Mouse (Mus musculus): Measurements from ENCODE around the gene Gm3298. TPM values are rescaled to one million over a fixed set of nuclear protein-coding genes. Genes with fewer than 3 reads are reported as not detected.
"Not testable (repeated sequence)": the region's sequence is repeated elsewhere in the genome, so short reads cannot be mapped to it uniquely, and the experiment has no call there.

Gene Gm3298
- polyA plus RNA-seq (2015; fragmentation: Nextera tagmentation; extraction: Ambion mirVana): 0.56 TPM in 1 of 2 replicates, not detected in the other

DNA sequence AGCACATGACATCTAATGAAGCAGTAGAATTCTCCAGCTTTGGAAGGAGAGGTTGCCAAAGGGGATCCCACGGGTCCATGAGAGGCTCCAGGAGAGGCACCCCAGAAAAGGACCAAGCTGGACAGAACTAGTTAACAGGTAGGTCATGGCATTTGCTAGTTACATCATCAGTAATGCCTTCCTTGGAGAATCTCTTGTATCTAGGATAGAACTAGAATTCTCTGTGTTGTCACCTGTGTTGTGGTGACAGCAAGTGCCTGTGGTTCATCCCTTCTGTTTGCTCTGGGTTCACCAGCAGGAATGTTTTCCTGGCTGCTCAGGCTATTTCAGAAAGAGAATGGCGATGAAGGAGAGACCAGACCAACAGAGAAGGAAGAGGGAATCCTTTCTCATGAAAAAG lies at the start of gene Gm3298:
Gene Gm3298 (plus strand): TSS at position 301 of the 400 bp plus-strand sequence.
- H3K4me2 ChIP-seq (ENCODE audit: low read depth, low read length); H3K9me3 ChIP-seq (replicated peaks; ENCODE audit: control insufficient read depth, low read length); H3K27me3 ChIP-seq (ENCODE audit: control insufficient read depth, insufficient read depth, low read length); H3K27ac ChIP-seq (ENCODE audit: low read length); H3K9ac ChIP-seq (ENCODE audit: low read length); H3K4me1 ChIP-seq (ENCODE audit: control insufficient read depth, insufficient read depth, low read length); H3K36me3 ChIP-seq (ENCODE audit: control insufficient read depth, insufficient read depth, low read length); ATAC-seq (ENCODE audit: insufficient read depth, low FRiP score); H3K4me3 ChIP-seq (replicated peaks; ENCODE audit: low read length): not testable (repeated sequence)
- 57% methylated on average over 1 of the region's 2 CpGs for WGBS

DNA sequence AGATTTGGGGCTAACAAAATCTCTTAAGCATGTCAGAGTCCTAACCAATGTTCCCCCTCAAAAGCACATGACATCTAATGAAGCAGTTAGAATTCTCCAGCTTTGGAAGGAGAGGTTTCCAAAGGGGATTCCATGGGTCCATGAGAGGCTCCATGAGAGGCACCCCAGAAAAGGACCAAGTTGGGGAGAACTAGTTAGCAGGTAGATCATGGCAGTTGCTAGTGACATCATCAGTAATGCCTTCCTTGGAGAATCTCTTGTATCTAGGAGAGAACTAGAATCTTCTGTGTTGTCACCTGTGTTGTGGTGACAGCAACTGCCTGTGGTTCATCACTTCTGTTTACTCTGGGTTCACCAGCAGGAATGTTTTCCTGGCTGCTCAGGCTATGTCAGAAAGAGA lies 32.1 kb upstream of the Gm3298 start, which contains the start of gene Gm8297:
Gene Gm8297 (plus strand): TSS at position 301 of the 400 bp plus-strand sequence.
- H3K9ac ChIP-seq (ENCODE audit: low read length); H3K9me3 ChIP-seq (replicated peaks; ENCODE audit: control insufficient read depth, low read length); H3K27ac ChIP-seq (ENCODE audit: low read length); H3K4me3 ChIP-seq (replicated peaks; ENCODE audit: low read length); H3K27me3 ChIP-seq (ENCODE audit: control insufficient read depth, insufficient read depth, low read length); ATAC-seq (ENCODE audit: insufficient read depth, low FRiP score); H3K4me2 ChIP-seq (ENCODE audit: low read depth, low read length); H3K36me3 ChIP-seq (ENCODE audit: control insufficient read depth, insufficient read depth, low read length); H3K4me1 ChIP-seq (ENCODE audit: control insufficient read depth, insufficient read depth, low read length): not testable (repeated sequence)

DNA sequence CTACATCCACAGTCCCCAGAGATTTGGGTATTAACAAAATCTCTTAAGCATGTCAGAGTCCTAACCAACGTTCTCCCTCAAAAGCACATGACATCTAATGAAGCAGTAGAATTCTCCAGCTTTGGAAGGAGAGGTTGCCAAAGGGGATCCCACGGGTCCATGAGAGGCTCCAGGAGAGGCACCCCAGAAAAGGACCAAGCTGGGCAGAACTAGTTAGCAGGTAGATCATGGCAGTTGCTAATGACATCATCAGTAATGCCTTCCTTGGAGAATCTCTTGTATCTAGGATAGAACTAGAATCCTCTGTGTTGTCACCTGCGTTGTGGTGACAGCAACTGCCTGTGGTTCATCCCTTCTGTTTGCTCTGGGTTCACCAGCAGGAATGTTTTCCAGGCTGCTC lies 34.6 kb downstream of the Gm3298 start, which contains the start of gene 4930555G01Rik:
Gene 4930555G01Rik (plus strand): TSS at position 301 of the 400 bp plus-strand sequence.
- H3K4me3 ChIP-seq (replicated peaks; ENCODE audit: low read length); ATAC-seq (ENCODE audit: insufficient read depth, low FRiP score); H3K9ac ChIP-seq (ENCODE audit: low read length); H3K4me1 ChIP-seq (ENCODE audit: control insufficient read depth, insufficient read depth, low read length); H3K36me3 ChIP-seq (ENCODE audit: control insufficient read depth, insufficient read depth, low read length); H3K27me3 ChIP-seq (ENCODE audit: control insufficient read depth, insufficient read depth, low read length); H3K27ac ChIP-seq (ENCODE audit: low read length); H3K4me2 ChIP-seq (ENCODE audit: low read depth, low read length); H3K9me3 ChIP-seq (replicated peaks; ENCODE audit: control insufficient read depth, low read length): not testable (repeated sequence)
- WGBS: no CpG with 5 or more reads among the region's 3 CpGs

Other genes starting within 250 kb of the Gm3298 start
- not detected in 2 replicates for gene Gm9602, start 239.6 kb upstream of the Gm3298 start, polyA plus RNA-seq (2015; fragmentation: Nextera tagmentation; extraction: Ambion mirVana)
- gene Gm3269, start 177.8 kb upstream of the Gm3298 start, polyA plus RNA-seq (2015; fragmentation: Nextera tagmentation; extraction: Ambion mirVana): not detected in 2 replicates
- gene Gm3264, start 160.3 kb upstream of the Gm3298 start, polyA plus RNA-seq (2015; fragmentation: Nextera tagmentation; extraction: Ambion mirVana): 0.34 and 0.37 TPM in 2 replicates
- gene Gm3278, start 123.5 kb upstream of the Gm3298 start, polyA plus RNA-seq (2015; fragmentation: Nextera tagmentation; extraction: Ambion mirVana): not detected in 2 replicates
- not detected in 2 replicates for gene Gm8297, start 32.0 kb upstream of the Gm3298 start, polyA plus RNA-seq (2015; fragmentation: Nextera tagmentation; extraction: Ambion mirVana)
- gene 4930555G01Rik, start 34.7 kb downstream of the Gm3298 start, polyA plus RNA-seq (2015; fragmentation: Nextera tagmentation; extraction: Ambion mirVana): not detected in 2 replicates
- gene Gm8281, start 55.1 kb downstream of the Gm3298 start, polyA plus RNA-seq (2015; fragmentation: Nextera tagmentation; extraction: Ambion mirVana): 0.79 and 1.1 TPM in 2 replicates
- not detected in 2 replicates for gene Gm8279, start 115.6 kb downstream of the Gm3298 start, polyA plus RNA-seq (2015; fragmentation: Nextera tagmentation; extraction: Ambion mirVana)
- not detected in 2 replicates for gene Gm3317, start 148.6 kb downstream of the Gm3298 start, polyA plus RNA-seq (2015; fragmentation: Nextera tagmentation; extraction: Ambion mirVana)
- not detected in 2 replicates for gene Gm8271, start 169.9 kb downstream of the Gm3298 start, polyA plus RNA-seq (2015; fragmentation: Nextera tagmentation; extraction: Ambion mirVana)
- gene Gm3526, start 244.7 kb downstream of the Gm3298 start, polyA plus RNA-seq (2015; fragmentation: Nextera tagmentation; extraction: Ambion mirVana): not detected in 2 replicates

All from stomach, embryonic 16.5 days (tissue).